Mouse (Mus musculus) liver, adult 2 months (tissue): ENCODE measurements at regions not wholly inside any gene's neighbourhood (a gene's known extent, or its start where the extent isn't known, plus 50 kb on each side); places are given as distances from the start of the nearest gene placed in this dataset.

Source experiments
- CTCF ChIP-seq: fragments of 200-500 bp; IDR thresholded peaks from 2 replicates; pipeline ENCODE4 v1.5.1; 2011; ENCODE audit warnings: low read depth, low read length, control low read depth
- POLR2A ChIP-seq: fragments of 200-500 bp; IDR thresholded peaks from 2 replicates; pipeline ENCODE4 v1.6.1; 2011; ENCODE audit warnings: low read length, control low read depth; ENCODE audit not compliant: insufficient read depth; ENCODE audit errors: extremely low read depth

- TF ChIP-seq CTCF = no peak
- TF ChIP-seq POLR2A = no peak
Measured at GRCm38 (mm10) chr8:127944955-127945498, 413.4 kb upstream of the Nrp1 start.
